Mouse (Mus musculus) fat pad, adult 2 months (tissue): ENCODE data around the gene A930018P22Rik.
"Not testable (repeated sequence)": the region's sequence is repeated elsewhere in the genome, so short reads cannot be mapped to it uniquely, and the experiment has no call there.

ENCODE experiments used
- DNase-seq: peaks from one replicate; pipeline ENCODE4 v3.0.0-alpha.2; 2011; ENCODE audit warnings: low read depth, low spot score; ENCODE audit errors: extremely low read depth

A930018P22Rik gene

DNA sequence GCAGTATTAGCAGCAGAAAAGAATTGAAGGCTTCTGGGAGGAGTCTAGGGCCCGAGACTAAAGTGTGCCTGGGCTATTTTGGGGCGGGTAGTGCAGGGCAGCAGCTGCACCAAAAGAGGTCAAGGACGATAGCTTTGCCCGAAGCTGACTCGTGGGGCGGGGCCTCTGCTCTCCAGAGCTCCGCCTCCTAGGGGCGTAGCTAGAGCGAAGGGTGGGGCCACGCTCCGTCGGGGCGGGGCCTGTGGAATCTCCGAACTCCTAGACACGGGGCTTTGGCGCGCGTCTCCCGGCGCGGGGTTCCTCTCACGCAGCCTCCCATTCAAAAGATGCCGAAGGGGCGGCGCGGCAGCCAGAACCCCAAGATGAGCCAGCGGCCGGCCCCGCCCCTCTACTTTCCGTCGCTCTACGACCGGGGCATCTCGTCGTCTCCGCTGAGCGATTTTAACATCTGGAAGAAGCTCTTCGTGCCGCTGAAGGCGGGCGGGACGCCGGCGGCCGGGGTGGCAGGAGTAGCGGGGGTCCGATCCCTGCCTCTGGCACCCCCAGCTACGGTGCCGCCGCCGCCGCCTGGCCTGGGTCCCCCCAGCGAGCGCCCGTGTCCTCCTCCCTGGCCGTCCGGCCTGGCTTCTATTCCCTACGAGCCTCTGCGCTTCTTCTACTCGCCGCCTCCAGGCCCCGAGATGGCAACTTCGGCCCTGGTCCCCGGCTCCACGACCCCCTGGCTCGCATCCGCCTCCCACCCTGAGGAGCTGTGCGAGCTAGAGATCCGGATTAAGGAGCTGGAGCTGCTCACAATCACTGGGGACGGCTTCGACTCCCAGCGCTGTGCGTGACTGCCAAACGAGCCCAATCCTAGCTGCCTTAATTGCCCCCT, at the start of gene A930018P22Rik:
Gene A930018P22Rik, plus strand, starts transcription at position 265 of the 874 bp plus-strand sequence.
- DNase-seq = no peak

DNA sequence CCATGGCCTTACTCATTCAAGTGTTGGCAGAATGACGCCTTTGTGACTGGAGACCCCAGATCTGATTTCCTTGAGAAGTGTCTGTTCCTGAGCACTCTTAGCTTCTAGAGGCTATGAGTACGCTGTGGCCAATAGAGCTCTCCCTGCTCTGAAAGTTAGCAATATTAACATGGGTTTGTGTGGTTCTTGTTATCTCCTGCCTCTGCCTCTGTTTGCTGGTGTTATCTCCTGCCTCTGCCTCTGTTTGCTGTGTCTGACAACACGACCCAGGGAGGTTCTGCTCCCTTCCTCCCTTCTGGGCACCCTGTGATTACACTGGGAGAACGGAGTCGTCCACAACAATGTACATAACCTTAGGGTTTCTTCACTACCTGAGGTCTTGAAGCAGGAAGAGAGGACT, 44.3 kb upstream of the A930018P22Rik start:
- DNase-seq = not testable (repeated sequence)

DNA sequence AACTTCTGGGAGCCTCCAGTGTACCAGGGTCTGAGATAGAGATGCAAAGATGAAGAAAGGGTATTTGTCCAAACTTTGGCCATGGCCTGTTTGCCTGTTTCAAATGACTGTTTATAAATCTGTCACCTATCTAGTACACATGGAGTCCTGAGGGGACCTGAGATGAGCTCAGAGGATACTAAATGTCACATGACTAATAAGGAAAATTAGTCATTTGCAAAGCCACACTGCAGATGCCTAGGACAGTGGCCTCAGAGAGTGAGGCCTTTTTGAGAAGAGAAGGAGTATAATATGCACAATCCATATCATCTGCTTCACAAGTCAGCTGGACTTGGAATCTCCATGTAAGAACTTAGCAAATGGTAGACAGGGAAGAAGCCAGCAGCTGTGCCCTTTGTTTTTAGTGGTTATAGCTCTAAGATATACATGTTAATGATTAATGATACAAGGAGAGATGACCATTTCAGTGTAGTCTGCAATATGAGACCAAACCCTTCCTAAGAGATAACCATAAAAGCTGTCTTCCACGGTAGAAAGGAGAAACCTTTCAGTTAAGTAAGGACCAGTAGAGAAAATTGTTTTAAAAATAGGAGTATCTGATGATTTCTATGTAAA, 41.0 kb upstream of the A930018P22Rik start:
- not testable (repeated sequence) for DNase-seq

DNA sequence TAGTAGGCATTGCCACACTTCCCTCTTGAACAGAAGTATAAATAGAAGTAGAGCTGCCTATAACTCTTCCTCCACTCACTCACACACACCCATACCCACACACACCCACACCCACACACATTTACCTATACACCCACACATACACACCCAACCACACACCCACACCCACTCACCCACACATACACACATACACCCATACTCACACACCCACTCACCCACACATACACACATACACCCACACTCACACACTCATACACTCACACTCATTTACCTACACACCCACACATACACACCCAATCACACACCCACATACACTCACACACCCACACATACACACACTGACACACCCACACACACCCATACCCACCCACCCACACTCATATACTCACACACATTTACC, 40.1 kb upstream of the A930018P22Rik start:
- DNase-seq = no peak

DNA sequence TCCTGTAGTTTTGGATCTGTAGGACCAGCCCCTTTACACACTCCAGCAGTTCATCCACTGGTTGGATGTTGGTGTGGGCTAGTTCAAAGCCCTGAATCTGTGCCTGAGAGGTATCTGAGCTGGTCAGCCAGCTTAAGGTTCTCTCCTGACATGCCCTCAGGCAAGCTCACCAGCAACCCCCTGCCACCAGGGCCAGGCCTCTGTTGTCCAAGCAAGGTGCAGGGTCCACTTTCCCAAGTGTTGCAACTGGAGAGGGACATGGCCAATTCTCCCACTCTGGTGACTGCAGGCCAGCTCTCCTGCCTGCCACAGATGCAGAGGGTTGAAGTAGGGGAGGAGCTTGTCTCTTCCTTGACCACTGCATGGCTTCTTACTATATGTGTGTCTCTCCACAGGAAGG, 38.5 kb upstream of the A930018P22Rik start:
- not testable (repeated sequence) for DNase-seq

DNA sequence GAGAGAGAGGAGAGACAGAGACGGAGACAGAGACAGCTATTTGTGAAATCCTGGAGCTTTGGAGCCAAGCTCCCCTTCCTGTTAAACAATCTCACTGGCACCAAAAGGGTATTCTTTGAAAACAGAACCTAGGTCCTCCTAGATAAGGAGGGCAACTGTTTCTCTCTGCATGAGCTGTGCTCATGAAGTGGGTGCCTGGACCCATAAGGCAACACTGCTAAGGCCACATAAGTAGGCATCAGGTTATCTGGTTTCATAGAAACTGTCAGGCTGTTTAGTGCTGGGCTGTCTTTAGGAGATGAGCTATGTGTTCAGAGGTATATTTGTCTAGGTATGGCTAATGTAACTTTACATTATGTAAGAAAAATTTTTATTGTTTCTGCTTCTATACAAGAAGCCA, 35.0 kb upstream of the A930018P22Rik start:
- not testable (repeated sequence) for DNase-seq

DNA sequence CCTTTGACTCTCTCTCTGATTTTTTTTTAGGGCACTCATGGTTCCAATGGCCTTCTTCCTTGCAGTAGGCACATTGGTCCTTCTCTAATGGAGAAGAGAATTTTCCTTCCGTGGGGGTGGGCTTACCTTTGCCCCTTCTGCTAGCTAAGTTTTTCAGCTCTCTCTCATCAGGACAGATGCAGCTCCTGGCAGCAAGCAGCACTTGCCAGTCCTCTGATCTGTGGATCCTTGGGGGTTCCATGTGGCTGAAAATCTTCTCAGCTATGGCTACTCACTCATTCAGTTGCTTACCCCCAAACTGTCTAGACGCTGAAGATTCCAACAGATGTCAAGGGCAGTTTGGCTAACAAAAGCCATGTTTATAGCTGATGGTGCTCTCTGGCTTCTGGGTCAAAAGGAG, 29.3 kb upstream of the A930018P22Rik start:
- no peak for DNase-seq

DNA sequence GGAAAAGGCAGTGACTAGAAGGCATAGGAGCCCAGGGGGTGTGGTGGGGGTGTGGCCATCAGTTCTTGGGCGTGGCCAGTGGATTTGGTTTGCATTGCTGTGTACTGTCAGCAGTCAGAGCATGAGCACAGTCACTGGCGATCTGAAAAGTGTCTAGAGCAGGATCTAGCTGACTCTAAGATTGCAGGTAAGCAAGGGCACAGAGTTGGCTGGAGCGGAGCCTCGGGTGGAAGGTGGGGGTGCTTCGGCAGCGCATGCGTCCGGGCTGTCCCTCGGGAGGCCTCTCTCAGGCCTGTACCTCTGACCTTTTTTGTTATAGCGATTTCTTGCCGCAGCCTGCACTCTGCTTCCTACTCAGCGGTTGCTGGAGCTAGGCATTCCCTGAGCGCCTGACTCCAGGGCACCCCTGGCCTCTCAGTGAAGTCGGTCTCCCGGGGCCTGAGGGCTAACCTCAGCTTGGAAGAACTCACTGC, 26.8 kb upstream of the A930018P22Rik start, which contains the start of gene Cd59a:
Gene Cd59a, plus strand, starts transcription at position 61 of the 473 bp plus-strand sequence.
- no peak for DNase-seq

DNA sequence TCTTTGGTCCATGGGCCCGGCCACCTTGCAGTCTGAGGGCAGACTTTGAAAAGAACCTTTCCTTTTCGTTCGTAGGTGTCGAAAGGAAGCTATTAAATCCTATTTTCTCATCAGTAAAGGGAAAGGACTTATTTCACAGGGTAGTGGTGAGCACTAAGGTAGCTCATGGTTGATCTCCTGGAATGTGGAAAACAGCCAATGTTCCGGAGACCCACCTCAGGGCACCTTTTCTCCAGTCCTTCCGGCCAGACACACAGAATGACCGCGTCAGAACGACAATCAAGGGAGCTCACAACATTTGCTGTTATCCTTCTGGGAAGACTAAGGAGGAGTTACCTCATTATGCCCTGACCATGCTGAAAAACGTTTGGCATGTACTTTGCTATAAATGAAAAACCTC, 26.3 kb upstream of the A930018P22Rik start:
- DNase-seq = no peak

DNA sequence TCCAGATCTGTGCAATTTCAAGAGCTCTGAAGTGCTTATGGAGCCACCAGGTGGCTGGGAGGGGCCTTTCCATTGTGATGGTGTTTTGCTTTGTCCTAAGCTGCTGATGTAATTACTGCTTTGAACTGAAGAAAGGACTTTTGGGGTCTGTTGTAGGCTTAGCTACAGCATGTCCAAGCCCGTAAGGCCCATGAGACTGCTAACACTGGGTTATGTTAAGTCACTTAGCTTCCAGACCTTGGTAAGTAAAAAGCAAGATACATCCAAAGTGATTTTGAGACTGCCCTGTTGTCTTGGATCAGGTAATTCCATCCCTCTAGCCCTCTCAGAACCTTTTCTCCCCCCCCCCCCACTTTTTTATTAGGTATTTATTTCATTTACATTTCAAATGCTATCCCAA, 25.8 kb upstream of the A930018P22Rik start:
- not testable (repeated sequence) for DNase-seq

DNA sequence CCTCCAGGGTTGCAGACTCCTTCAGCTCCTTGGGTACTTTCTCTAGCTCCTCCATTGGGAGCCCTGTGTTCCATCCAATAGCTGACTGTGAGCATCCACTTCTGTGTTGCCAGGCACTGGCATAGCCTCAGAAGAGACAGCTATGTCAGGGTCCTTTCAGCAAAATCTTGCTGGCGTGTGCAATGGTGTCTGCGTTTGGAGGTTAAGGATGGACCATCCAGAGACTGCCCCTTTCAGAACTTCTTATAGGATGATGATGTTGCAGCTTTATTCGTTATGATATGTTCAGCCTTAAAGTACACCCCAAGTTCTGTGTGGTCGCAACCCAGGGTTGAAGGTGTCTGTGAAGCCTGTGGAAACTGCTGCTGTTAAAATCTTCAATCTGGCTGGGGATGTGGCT, 25.2 kb upstream of the A930018P22Rik start:
- DNase-seq = not testable (repeated sequence)

DNA sequence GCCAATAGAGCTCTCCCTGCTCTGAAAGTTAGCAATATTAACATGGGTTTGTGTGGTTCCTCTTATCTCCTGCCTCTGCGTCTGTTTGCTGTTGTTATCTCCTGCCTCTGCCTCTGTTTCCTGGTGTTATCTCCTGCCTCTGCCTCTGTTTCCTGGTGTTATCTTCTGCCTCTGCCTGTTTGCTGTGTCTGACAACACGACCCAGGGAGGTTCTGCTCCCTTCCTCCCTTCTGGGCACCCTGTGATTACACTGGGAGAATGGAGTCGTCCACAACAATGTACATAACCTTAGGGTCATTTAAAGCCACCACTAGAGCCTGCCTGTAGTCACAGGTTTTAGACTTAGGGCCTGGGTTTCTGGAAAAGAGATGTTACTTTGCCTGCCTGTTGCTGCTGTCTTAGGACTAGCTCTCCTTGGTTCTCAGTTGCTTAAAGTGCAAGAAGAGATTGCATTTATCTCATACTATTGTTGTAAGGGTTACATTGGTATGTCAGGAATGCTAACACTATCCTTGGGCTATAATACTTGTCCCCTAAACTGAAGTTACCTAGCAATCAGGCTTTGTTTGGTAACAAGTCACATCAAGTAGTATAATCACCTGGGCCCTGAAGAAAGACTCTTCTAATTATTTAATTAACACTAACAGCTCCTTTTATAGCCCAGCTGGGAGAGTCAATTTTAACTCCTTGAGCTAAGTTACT, 23.9 kb upstream of the A930018P22Rik start:
- DNase-seq = no peak

DNA sequence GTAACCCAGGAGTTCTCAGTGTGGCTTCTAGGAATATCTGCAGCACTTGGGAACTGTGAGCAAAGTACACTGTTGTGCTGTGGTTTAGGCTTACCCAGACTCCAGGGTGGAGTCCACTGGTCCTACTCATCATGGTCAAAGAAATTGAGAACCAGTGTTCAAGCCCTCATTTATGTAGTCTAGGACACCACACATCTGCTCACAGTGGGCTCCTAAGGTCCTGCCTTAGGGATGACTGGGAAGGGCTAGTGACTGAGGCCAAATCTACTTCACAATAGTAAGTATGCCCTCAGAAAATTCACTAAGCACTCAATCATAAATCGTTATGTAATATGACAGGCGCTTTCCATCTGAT, 23.4 kb upstream of the A930018P22Rik start:
- no peak for DNase-seq

DNA sequence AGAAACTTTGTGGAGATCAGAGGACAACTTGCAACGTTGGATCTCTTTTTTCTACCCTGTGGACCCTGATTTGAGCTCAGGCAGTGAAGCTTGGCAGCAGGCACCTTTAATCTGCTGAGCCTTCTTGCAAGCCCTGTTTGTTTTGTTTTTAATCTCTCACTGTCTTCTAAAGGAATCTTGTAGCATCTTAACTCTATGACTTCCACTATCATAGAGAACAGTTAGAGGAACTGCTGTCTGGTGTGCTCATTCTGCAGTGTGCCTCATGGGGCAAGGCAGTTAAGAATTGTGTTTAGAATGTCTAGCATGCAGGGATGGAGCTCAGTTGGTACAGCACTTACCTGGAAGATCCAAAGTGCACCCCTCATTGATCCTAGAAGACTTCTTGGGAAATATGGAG, 22.6 kb upstream of the A930018P22Rik start:
- DNase-seq = no peak

DNA sequence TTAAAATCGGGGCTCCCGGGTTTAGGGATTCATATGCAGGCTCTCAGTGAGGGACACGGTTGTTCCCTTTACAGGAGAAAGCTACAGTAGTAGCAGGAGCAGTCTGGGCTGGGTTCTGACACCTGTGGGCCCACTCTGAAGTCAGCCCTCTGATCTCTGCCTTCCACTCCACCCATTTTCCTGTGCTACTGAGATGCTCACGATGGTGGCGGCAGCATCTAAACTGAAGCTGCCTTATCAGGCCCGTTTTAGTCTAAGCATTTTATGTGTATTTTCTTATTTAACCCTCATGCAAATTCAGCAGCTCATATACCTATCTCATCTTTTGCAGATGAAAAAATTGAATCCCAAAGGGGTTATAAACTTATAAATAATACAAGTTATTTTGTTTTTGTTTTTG, 17.8 kb upstream of the A930018P22Rik start:
- no peak for DNase-seq

DNA sequence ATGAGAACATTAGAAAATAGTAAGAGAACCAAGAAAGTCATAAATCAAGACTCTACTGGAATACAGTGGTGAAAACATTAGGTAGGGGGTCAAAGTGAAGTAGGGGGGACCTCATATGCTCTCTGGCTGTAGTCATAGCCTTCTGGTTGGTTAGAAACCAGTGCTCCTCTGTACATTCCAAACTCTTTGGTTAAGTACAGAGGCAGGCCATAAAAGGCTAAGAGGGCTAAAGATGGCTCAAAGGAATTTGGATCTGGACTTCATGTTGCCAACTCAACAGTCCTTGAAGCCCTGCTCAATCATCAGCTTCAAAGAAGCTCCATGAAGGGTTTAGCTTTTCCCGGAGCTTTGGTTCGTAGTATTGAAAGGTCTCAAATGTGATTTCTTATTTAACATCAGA, 13.5 kb upstream of the A930018P22Rik start:
- not testable (repeated sequence) for DNase-seq

DNA sequence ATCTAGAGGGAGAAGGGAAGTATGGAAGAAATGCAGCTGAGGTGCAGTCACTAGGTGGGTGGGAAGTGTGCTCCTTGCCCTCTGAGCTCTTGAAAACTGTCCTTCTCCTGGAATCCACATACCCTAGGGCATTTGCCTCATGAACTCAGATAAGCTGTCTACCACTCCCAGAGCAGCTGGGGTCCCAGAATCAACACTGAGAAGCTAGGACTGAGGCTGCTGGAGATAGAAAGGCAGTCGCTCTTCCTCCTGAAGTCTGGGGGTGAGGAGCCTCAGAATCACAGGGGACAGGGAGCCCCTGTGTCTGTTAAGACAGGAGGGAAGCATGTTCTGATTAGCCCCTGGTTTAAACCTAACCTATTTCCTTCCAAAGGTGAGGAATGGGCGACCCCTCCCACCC, 13.0 kb upstream of the A930018P22Rik start:
- DNase-seq = no peak

DNA sequence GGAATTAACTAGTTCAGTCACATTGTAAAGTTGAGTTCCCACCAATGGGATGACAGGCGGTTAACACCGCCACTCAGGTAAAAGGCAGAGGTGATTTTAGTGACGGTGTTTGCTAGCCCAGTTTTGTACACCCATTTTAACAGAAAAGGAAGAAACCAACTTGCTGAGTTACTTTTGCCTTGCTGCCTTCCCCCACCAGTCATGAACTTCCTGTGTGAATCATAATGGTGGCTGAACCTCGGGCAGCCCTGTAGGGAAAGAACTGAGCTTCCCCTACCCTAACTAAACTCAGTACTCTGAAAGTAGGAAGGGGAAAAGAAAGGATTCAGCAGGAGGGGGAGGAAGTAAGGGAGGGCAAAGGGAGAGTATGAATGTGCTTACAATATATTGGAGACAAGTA, 12.5 kb upstream of the A930018P22Rik start:
- no peak for DNase-seq

DNA sequence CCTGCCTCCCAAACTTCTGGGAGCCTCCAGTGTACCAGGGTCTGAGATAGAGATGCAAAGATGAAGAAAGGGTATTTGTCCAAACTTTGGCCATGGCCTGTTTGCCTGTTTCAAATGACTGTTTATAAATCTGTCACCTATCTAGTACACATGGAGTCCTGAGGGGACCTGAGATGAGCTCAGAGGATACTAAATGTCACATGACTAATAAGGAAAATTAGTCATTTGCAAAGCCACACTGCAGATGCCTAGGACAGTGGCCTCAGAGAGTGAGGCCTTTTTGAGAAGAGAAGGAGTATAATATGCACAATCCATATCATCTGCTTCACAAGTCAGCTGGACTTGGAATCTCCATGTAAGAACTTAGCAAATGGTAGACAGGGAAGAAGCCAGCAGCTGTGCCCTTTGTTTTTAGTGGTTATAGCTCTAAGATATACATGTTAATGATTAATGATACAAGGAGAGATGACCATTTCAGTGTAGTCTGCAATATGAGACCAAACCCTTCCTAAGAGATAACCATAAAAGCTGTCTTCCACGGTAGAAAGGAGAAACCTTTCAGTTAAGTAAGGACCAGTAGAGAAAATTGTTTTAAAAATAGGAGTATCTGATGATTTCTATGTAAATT, 11.3 kb upstream of the A930018P22Rik start:
- DNase-seq = not testable (repeated sequence)

DNA sequence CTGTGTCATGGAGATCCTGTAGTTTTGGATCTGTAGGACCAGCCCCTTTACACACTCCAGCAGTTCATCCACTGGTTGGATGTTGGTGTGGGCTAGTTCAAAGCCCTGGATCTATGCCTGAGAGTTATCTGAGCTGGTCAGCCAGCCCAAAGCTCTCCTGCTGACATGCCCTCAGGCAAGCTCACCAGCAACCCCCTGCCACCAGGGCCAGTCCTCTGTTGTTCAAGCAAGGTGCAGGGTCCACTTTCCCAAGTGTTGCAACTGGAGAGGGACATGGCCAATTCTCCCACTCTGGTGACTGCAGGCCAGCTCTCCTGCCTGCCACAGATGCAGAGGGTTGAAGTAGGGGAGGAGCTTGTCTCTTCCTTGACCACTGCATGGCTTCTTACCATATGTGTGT, 9.0 kb upstream of the A930018P22Rik start:
- DNase-seq = not testable (repeated sequence)

DNA sequence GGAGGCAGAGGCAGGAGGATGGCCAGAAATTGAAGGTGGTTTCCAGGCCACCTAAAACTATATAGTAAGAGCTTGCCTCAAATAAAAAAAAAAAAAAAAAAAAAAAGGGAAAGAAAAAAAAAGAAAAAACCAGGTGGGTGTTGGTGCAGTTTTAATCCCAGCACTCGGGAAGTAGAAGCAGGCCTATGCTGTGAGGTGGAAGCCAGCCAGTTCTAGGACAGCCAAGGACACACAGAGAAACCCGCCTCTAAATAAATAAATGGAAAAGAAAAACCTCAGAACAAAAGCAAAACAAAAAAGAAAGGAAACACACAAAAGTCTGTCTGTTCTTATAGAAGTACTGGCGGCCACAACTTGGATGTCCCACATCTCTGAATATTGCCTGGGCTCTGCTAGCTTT, 7.7 kb upstream of the A930018P22Rik start:
- no peak for DNase-seq
